Mouse (Mus musculus): ENCODE results near the gene Cdh4.

DNA sequence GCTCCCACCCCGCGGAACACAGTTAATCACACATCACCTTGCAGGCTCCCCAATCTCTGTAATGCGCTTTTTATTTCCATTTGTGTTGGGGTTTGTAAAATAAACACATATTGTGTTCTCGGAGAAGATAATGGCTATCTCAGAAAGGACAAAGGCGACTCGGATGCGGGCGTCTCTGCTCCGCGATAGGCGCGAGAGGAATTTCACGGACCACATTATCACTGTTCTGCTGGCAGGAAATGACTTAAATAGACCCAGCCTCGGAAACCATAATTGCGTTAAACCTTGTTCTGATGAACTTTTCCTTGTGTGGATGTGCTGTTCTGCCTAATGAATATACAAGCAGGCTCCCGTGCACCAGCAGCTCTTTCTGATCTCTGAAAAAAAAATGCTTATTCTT lies 140.7 kb downstream of the Cdh4 start:
- no peak for TF ChIP-seq EP300 (IDR thresholded peaks at IDR 0.05; ENCODE audit: low read depth)
- no peak for TF ChIP-seq CTCF (IDR thresholded peaks at IDR 0.05; ENCODE audit: low read depth)

All from heart, postnatal 0 days (tissue).